Mouse (Mus musculus) CH12.LX (cell line): ENCODE measurements around the gene Kiss1r.

Experiments
- CTCF ChIP-seq, 2 experiments: IDR thresholded peaks in 1 of 2; conservative IDR thresholded peaks in 1 of 2; 2 replicates each; pipeline ENCODE4 v1.5.1; 2011 to 2012; ENCODE audit warnings: low read depth in 2 of 2, low read length in 2 of 2, improper control_type of control experiment in 1 of 2, inconsistent platforms in 1 of 2, mild to moderate bottlenecking in 1 of 2, moderate library complexity in 1 of 2
- TBP ChIP-seq: conservative IDR thresholded peaks from 2 replicates; pipeline ENCODE4 v1.6.1; 2011; ENCODE audit warnings: low read depth, low read length, improper control_type of control experiment

- TF ChIP-seq CTCF (conservative IDR thresholded peaks at IDR 0.05 in 1 of 2, IDR thresholded peaks at IDR 0.05 in 1 of 2; ENCODE audit: low read depth in 2 of 2, low read length in 2 of 2) (no peak), TBP (no peak)
These were observed 39.9 kb downstream of the Kiss1r start for GRCm38 (mm10) chr10:79956643-79957154.
